Mouse (Mus musculus) thymus, adult 2 months (tissue): ENCODE results near the gene Cdh16.

Experiments
- CTCF ChIP-seq: fragments of 200-500 bp; IDR thresholded peaks from 2 replicates; pipeline ENCODE4 v1.5.1; 2012; ENCODE audit warnings: mild to moderate bottlenecking, control low read depth, low read length, moderate library complexity, borderline replicate concordance; ENCODE audit not compliant: control insufficient read depth, poor library complexity, insufficient read depth; ENCODE audit errors: extremely low read depth
- POLR2A ChIP-seq: fragments of 200-500 bp; IDR thresholded peaks from 2 replicates; pipeline ENCODE4 v1.6.1; 2012; ENCODE audit warnings: mild to moderate bottlenecking, low read length, control low read depth, moderate library complexity; ENCODE audit not compliant: control insufficient read depth, poor library complexity, insufficient read depth; ENCODE audit errors: extremely low read depth

DNA sequence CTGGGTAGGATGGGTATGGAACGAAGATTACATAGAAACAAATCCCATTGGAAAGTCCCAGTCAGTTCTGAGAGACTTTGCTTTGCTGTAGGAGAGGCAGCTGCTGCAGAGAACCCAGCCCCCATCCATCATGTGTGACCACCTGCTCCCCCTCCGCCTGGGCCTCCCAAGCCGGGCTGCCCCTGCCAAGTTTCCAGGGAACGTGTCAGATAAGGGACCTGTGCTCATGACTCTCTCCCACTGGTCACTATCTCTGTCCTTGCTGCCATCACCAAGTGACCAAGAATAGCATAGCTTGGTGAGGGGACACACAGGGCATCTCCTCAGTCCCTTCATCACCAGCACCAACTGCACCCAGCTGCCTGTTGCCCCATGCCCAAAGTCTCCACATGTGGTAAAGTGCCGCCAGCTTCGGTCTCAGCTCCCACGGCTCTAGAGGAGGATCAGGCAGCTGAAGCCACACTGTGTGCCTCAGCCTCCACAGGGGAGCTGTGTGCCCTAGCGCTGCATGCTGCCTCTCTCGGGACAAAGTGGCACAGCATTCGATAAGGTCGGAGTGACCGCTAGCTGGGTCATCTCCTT, 13.9 kb downstream of the Cdh16 start:
- TF ChIP-seq POLR2A: no peak
- no peak for TF ChIP-seq CTCF
